Mouse (Mus musculus) T-helper 2 cell (primary cell): Measurements from ENCODE around the gene Kansl1.

Source experiments
- in situ Hi-C: fragments of 300-600 bp; cut with MboI, MseI; formaldehyde crosslinking; loops from one replicate; pipeline ENCODE4 v1.15.1; 2025; ENCODE audit warnings: high pct_unique_total_duplicates

The Kansl1 gene

GRCm38 (mm10) chr11:104309377-104310225 is 159.1 kb downstream of the Kansl1 start:
- in situ Hi-C loops, result no loop called here

DNA sequence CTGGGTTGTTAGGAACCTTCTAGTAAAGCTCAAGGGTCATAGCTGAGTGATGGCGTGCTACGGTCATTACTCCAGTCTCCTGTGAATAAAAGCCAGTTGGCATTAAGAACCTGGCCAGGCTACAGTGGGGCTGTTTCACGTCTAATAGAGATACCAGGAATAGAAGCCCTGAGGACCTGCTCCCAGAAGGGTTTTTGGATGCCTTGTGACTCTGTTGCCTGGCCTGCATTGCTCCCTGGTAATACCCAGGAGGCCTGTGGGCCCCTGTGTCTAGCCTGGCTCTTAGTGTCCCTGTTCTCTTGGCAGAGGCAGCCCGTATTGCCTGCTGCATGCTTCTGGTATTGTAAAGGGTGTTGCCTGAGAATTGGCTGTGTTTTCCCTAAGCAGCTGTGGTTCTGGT is 161.5 kb downstream of the Kansl1 start:
- in situ Hi-C loops, result no loop called here

- in situ Hi-C loops, result no loop called here
These were observed 162.2 kb downstream of the Kansl1 start for GRCm38 (mm10) chr11:104306483-104306882.

DNA sequence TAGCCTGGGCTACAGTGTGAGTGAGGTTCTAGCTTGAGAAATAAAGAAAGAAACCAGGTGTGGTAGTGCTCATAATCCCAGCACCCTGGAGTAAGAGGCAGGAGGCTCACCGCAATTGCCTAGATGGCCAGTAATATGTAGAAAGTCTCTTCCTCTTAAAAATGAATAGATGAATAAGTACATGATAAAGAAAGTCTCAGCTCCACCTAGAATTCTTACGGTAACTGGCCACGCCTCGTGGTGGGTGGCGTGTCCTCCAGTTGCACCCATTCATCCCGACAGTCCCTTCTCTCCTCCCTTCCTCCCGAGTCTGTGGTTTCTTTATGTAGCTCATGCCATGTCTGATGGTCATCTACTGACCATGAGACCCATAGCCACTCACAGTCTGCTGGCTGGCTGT is 162.9 kb downstream of the Kansl1 start:
- in situ Hi-C loops, result no loop called here

- in situ Hi-C loops, result no loop called here
These were observed 165.3 kb downstream of the Kansl1 start for GRCm38 (mm10) chr11:104303088-104303960.

- in situ Hi-C loops, result no loop called here
These were observed 166.0 kb downstream of the Kansl1 start for GRCm38 (mm10) chr11:104302628-104303027.

GRCm38 (mm10) chr11:104297671-104298070 is 171.0 kb downstream of the Kansl1 start:
- in situ Hi-C loops, result no loop called here

- in situ Hi-C loops, result no loop called here
These were observed 173.0 kb downstream of the Kansl1 start for GRCm38 (mm10) chr11:104295656-104296055.

DNA sequence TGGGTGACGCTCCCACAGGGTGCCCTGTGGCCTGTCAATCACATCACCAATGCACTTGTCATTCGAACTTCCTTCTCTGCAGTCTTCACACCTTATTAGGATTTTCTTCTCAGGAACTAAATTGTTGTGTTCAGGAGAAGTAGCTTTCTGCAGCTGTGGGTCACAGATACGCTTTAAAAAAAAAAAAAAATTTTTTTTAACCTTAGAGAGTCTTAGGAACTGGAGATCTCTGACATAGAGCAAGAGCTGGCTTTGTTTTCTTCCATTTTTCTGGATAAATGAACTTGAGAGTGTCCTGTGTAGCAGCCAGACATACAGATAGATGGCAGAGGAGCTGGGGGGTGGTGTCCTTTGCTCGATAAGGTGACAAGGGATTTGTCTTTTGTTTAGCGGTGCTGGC is 173.5 kb downstream of the Kansl1 start:
- in situ Hi-C loops, result no loop called here

- in situ Hi-C loops, result no loop called here
These were observed 175.4 kb downstream of the Kansl1 start for GRCm38 (mm10) chr11:104293241-104293640.

GRCm38 (mm10) chr11:104292443-104293220 is 176.0 kb downstream of the Kansl1 start:
- in situ Hi-C loops, result no loop called here

- in situ Hi-C loops, result no loop called here
These were observed 179.2 kb downstream of the Kansl1 start for GRCm38 (mm10) chr11:104289199-104290031.

DNA sequence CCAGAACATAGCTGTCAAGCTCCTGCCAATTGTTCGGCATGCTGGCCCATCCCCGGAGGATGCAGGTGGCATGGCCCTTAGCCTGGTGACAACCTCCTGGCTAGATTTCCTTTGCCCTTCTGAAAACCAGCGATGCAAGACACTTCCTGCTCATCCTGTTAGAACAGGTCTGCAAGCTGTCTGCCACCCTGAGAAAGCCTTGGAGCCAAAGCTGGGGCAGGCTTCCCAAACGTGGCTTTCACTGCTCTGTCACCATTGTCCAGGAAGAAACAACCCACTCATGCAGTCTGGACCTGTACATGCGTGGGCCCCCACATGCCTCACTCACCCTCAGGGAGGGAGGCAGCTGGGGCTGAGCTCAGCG is 179.8 kb downstream of the Kansl1 start:
- in situ Hi-C loops, result no loop called here

GRCm38 (mm10) chr11:104287113-104287512 is 181.5 kb downstream of the Kansl1 start:
- in situ Hi-C loops, result no loop called here
